In genomic region chr15:103372461-103372860, GRCm38 (mm10) we compare ENCODE assay signal across 22 mouse cellular contexts. TPM values are rescaled to one million over a fixed set of nuclear protein-coding genes. Genes with fewer than 3 reads are reported as not detected.
DNase-seq lines count a peak whose midpoint lies in the region.
"Had no signal": no experiment of that assay in that cellular context is flagged by ENCODE, and none has a peak within 500 bp of the region (broad histone marks: within the 10 kb centered on the region; RNA-seq: fewer than 3 reads in every experiment).

No protein-coding gene starts in this region.

- intact Hi-C loops in heart, postnatal 10 days (cut with DNase I) = no loop called here

- no peak overlapping the region for H3K4me3 ChIP-seq in heart, embryonic 10.5 days

- H3K36me3 ChIP-seq in heart, embryonic 10.5 days = no peaks in the 10 kb centered on the region
- H3K36me3 ChIP-seq: G1E had no signal

- H3K4me1 ChIP-seq in heart, embryonic 10.5 days = peaks cover 48% of the 10 kb centered on the region

- no peak overlapping the region for H3K27ac ChIP-seq in heart, embryonic 10.5 days

- no peaks in the 10 kb centered on the region for H3K9me3 ChIP-seq in heart, embryonic 10.5 days
- H3K9me3 ChIP-seq: G1E had no signal

- DNase-seq in heart, adult 11 months = peak; percentile 63
- DNase-seq in heart, postnatal 10 days = no peak
- peak; percentile 67 for DNase-seq in heart, embryonic 10.5 days (ENCODE audit: low spot score)
- DNase-seq in heart, adult 8-10 months (ENCODE audit: low spot score) = no peak
- DNase-seq: adrenal gland, adult 2 months; adrenal gland, adult 8-10 months; adrenal gland, postnatal 10 days; adrenal gland, postnatal 14 days; adrenal gland, postnatal 25 days; adrenal gland, postnatal 36 days; B cell, adult 2 months; cerebellum, adult 11 months; cerebellum, adult 11-12 months; cerebellum, adult 18-20 months had no signal

- H3K27me3 ChIP-seq in heart, embryonic 10.5 days (ENCODE audit: insufficient read depth, poor library complexity, severe bottlenecking) = no peaks in the 10 kb centered on the region
- H3K27me3 ChIP-seq: CH12.LX, Patski had no signal

RNA-seq across cellular contexts. Expression of gene Itga5, which starts 5.9 kb away (rescaled TPM):
- total RNA-seq in heart, postnatal 10 days (2021) = 100 to 1,000 TPM in 1 of 2 experiments, 10 to 100 TPM in 1; 89.4 to 101 TPM
- polyA plus RNA-seq in heart, embryonic 10.5 days (2016; fragmentation: Nextera tagmentation; extraction: Ambion mirVana) = 60.6 and 98.7 TPM in 2 replicates
- 10 to 100 TPM; 27.8 to 40.2 (median 33.7) TPM for total RNA-seq in heart, adult 8-10 months (2022)

RNA-seq across cellular contexts. Expression of gene Zfp385a, which starts 32.6 kb away (rescaled TPM):
- total RNA-seq in heart, postnatal 10 days (2021) = 10 to 100 TPM; 24.3 to 26.2 TPM
- polyA plus RNA-seq in heart, embryonic 10.5 days (2016; fragmentation: Nextera tagmentation; extraction: Ambion mirVana) = 8.9 and 15.8 TPM in 2 replicates
- 1 to 10 TPM; 6.7 to 9.5 (median 8.8) TPM for total RNA-seq in heart, adult 8-10 months (2022)
- polyA plus RNA-seq: activated CD4-positive, CD25-positive, alpha-beta regulatory T cell, adult 4 months; CD4-positive, CD25-positive, alpha-beta regulatory T cell, adult 4 months had no signal

RNA-seq across cellular contexts. Expression of gene Gtsf1, which starts 57.8 kb away (rescaled TPM):
- under 1 TPM; 0.52 to 0.53 TPM for total RNA-seq in heart, postnatal 10 days (2021)
- 3.9 and 21.8 TPM in 2 replicates for polyA plus RNA-seq in heart, embryonic 10.5 days (2016; fragmentation: Nextera tagmentation; extraction: Ambion mirVana)
- under 1 TPM in 2 of 4 experiments, not detected in 2; 0.37 to 0.54 TPM for total RNA-seq in heart, adult 8-10 months (2022)
- total RNA-seq: adrenal gland, adult 18-20 months; adrenal gland, adult 2 months; adrenal gland, adult 8-10 months; adrenal gland, postnatal 10 days; adrenal gland, postnatal 14 days; adrenal gland, postnatal 25 days; adrenal gland, postnatal 36 days; adrenal gland, postnatal 4 days; CH12.LX; G1E had no signal
- polyA plus RNA-seq: activated CD4-positive, CD25-positive, alpha-beta regulatory T cell, adult 4 months; adrenal gland, adult 2 months; brain, embryonic 14.5 days; CD4-positive, CD25-positive, alpha-beta regulatory T cell, adult 4 months; G1E; Patski had no signal

Comparison
In these comparisons a context has a peak if more than half of its experiments do, and no peak if none do; other contexts are left out.
1. DNase-seq: peak in heart, adult 11 months (single experiment) and heart, embryonic 10.5 days (single experiment); none in heart, postnatal 10 days (0 of 2) and heart, adult 8-10 months (single experiment).